Mouse (Mus musculus): ENCODE measurements at regions not wholly inside any gene's neighbourhood (a gene's known extent, or its start where the extent isn't known, plus 50 kb on each side); places are given as distances from the start of the nearest gene placed in this dataset.

DNA sequence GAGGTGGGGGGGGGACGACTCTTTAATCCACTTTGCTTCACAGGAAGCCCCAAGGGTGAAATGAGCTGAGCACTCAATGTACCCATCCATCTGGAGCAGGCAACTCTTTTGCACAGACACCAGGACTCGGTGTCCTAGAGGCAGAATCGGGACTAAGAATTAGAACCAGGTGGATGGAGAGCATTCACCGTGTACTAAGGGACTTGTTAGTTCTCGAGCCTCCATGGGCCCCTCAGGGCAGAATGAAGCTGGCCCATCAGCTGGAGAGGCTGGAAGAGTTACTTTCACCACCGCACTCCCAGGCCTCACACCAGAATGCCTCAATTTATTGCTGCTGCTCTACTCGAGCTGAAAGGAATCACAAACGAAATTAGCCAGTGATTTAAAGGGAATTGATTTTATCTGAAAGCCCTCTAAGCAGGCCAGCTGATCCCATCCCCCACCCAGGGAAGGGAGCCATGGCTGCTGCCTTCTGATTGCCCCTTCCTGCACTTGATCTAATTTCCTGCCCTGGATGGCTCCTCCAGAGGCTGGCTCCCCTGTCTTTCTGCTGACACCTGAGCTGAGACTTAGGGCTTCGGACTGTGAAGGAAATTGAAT is 66.2 kb upstream of the Otos start:
- Histone ChIP-seq H3K27ac (ENCODE audit: insufficient read depth, low read depth, low read length) (no peak overlapping the region), H3K27me3 (replicated peaks; ENCODE audit: control insufficient read depth, insufficient read depth, low read length) (no peaks in the 10 kb centered on the region), H3K36me3 (ENCODE audit: control insufficient read depth, insufficient read depth, low read length) (no peaks in the 10 kb centered on the region), H3K4me1 (ENCODE audit: control insufficient read depth, insufficient read depth, low read length) (no peaks in the 10 kb centered on the region), H3K4me3 (ENCODE audit: insufficient read depth, low read depth, low read length) (no peak overlapping the region)
- 44% methylated on average over 9 of the region's 9 CpGs for WGBS
- DNase-seq: no peak
- TF ChIP-seq CTCF (conservative IDR thresholded peaks at IDR 0.05; ENCODE audit: insufficient read depth, insufficient read length, low read depth, low read length) (no peak), POLR2A (IDR thresholded peaks at IDR 0.05; ENCODE audit: low read depth, low read length) (no peak)

DNA sequence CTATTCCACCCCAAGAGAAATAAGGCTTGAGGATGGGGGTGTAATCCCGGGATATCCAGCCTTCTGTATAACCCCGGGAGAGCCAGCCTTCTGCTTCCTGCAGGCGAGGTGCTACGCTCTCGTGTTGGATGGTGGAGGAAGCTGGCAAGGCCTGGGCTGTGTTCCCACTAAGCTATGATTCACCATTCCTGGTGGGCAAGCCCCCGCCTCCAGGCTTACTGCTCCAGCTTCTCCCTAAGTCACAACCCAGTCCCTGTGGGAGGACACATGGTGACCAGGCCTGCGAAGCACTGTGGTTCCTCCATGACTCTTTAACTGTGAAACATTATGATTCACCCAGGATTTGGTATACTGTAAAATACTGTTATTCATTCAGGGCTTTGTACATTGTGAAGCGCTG is 63.7 kb upstream of the Otos start:
- 85% methylated on average over 8 of the region's 8 CpGs for WGBS
- no peaks in the 10 kb centered on the region for H3K27me3 ChIP-seq (replicated peaks; ENCODE audit: control insufficient read depth, insufficient read depth, low read length)
- H3K4me1 ChIP-seq (ENCODE audit: control insufficient read depth, insufficient read depth, low read length): no peaks in the 10 kb centered on the region
- no peak for DNase-seq
- TF ChIP-seq POLR2A (IDR thresholded peaks at IDR 0.05; ENCODE audit: low read depth, low read length) (no peak), CTCF (conservative IDR thresholded peaks at IDR 0.05; ENCODE audit: insufficient read depth, insufficient read length, low read depth, low read length) (no peak)
- H3K27ac ChIP-seq (ENCODE audit: insufficient read depth, low read depth, low read length): no peak overlapping the region
- H3K36me3 ChIP-seq (ENCODE audit: control insufficient read depth, insufficient read depth, low read length): no peaks in the 10 kb centered on the region
- no peak overlapping the region for H3K4me3 ChIP-seq (ENCODE audit: insufficient read depth, low read depth, low read length)

DNA sequence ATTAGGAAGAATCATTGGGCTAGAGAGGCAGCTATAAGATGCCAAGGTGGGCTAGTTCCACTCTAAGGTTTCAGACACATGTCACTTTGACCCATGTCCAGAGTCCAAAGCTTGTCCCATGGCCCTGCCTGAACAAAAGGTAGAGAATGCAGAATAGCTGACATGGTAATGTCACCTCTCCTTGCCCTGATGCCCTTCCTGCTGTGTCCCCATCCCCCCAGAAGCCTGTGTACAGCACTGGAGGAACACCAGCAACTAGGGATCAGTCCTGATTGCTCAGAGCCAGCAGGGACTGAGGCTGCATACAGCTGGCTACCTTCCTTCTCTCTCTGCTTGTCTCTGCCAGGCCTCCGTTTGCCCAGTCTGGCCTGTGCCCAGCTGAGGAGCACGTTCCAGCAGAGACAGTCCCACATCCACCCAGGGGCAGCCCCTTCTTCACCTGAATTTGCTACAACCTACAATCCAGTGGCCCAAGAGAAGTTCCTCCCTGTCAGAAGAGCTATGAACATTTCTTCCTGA is 61.7 kb upstream of the Otos start:
- H3K27ac ChIP-seq (ENCODE audit: insufficient read depth, low read depth, low read length): no peak overlapping the region
- no peaks in the 10 kb centered on the region for H3K4me1 ChIP-seq (ENCODE audit: control insufficient read depth, insufficient read depth, low read length)
- TF ChIP-seq POLR2A (IDR thresholded peaks at IDR 0.05; ENCODE audit: low read depth, low read length): no peak
- TF ChIP-seq CTCF (conservative IDR thresholded peaks at IDR 0.05; ENCODE audit: insufficient read depth, insufficient read length, low read depth, low read length): no peak
- H3K27me3 ChIP-seq (replicated peaks; ENCODE audit: control insufficient read depth, insufficient read depth, low read length): no peaks in the 10 kb centered on the region
- 71% methylated on average over 2 of the region's 2 CpGs for WGBS
- H3K36me3 ChIP-seq (ENCODE audit: control insufficient read depth, insufficient read depth, low read length): no peaks in the 10 kb centered on the region
- no peak overlapping the region for H3K4me3 ChIP-seq (ENCODE audit: insufficient read depth, low read depth, low read length)
- DNase-seq: peak; percentile 30

DNA sequence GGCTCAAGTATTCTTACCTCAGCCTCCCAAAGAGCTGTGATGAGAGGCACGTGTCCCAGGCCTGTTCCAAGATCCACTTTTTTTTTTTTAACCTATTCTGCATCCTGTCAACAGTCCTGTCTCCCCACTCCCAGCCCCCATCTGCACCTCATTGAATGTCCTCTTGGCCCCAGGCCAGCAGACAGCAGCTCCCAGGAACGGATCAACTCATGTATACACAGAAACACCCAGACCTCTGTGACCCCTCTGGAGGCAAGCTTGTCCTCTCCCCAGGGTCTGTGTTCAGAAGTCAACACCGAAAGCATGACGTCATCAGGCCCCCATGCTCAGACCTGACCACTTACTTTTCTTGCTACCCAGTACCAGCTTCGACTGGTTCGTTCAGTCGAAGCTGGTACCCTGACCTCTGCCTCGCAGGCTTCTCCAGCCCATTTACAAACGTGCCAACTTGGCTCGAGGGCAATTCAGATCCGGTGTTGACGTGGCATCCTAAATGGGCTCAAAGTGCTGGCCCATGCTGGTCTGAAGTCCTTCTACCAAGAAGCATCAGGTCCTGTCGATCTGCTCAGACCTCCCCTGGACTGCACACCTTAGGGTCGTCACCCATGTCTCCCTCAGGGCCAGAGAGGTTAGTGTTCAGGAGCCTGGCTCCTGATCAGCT is 60.7 kb upstream of the Otos start:
- no peaks in the 10 kb centered on the region for H3K27me3 ChIP-seq (replicated peaks; ENCODE audit: control insufficient read depth, insufficient read depth, low read length)
- 40% methylated on average over 14 of the region's 14 CpGs for WGBS
- no peak overlapping the region for H3K4me3 ChIP-seq (ENCODE audit: insufficient read depth, low read depth, low read length)
- no peaks in the 10 kb centered on the region for H3K4me1 ChIP-seq (ENCODE audit: control insufficient read depth, insufficient read depth, low read length)
- TF ChIP-seq POLR2A (IDR thresholded peaks at IDR 0.05; ENCODE audit: low read depth, low read length) (no peak), CTCF (conservative IDR thresholded peaks at IDR 0.05; ENCODE audit: insufficient read depth, insufficient read length, low read depth, low read length) (no peak)
- no peaks in the 10 kb centered on the region for H3K36me3 ChIP-seq (ENCODE audit: control insufficient read depth, insufficient read depth, low read length)
- DNase-seq: peak; percentile 68
- no peak overlapping the region for H3K27ac ChIP-seq (ENCODE audit: insufficient read depth, low read depth, low read length)

DNA sequence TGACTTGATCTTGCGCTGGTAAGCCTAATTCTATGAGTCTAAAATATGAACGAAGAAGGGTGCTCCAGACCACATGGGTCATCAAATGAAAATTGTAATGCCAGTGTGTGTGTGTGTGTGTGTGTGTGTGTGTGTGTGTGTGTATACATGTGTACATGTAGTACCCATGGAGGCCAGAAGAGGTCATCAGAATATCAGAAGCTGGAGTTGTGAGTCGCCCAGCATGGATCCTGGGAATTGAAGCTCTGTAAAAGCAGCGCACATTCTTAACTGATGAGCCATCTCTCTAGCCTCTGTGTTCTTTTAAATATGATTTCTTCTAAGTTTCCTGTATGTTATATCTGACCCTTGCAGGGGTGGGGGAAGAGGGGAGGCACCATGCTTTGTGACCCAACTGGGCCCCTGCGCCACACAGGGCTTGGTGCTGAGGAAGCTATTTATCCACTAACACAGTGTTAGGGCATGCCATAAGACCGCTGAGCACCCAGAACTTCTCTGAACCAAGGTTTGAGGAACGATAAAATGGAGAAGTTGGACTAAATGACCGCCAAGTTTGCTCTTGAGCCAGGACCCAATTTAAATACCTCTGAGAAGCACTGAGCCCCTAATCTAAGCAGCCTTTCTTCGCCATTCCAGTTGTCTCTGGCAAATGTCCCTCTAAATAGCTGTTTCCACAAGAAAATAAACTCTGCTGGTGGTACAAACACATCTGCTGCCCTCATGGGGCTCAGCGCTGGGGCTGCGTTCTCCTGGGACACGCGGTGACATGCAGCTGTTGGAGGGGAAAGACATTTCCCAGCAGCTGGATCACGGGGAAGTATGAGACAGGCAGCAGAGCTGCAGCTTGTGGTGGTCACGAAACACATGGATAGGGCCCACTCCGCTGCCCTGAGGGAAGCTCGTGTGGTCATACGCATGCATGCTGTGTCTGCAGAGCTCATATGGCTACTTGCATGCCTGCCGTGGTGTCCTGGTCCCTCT is 59.6 kb upstream of the Otos start:
- TF ChIP-seq POLR2A (IDR thresholded peaks at IDR 0.05; ENCODE audit: low read depth, low read length) (no peak), CTCF (conservative IDR thresholded peaks at IDR 0.05; ENCODE audit: insufficient read depth, insufficient read length, low read depth, low read length) (no peak)
- Histone ChIP-seq H3K27ac (ENCODE audit: insufficient read depth, low read depth, low read length) (no peak overlapping the region), H3K4me1 (ENCODE audit: control insufficient read depth, insufficient read depth, low read length) (no peaks in the 10 kb centered on the region), H3K27me3 (replicated peaks; ENCODE audit: control insufficient read depth, insufficient read depth, low read length) (no peaks in the 10 kb centered on the region), H3K36me3 (ENCODE audit: control insufficient read depth, insufficient read depth, low read length) (no peaks in the 10 kb centered on the region), H3K4me3 (ENCODE audit: insufficient read depth, low read depth, low read length) (no peak overlapping the region)
- no peak for DNase-seq
- 89% methylated on average over 19 of the region's 19 CpGs for WGBS

DNA sequence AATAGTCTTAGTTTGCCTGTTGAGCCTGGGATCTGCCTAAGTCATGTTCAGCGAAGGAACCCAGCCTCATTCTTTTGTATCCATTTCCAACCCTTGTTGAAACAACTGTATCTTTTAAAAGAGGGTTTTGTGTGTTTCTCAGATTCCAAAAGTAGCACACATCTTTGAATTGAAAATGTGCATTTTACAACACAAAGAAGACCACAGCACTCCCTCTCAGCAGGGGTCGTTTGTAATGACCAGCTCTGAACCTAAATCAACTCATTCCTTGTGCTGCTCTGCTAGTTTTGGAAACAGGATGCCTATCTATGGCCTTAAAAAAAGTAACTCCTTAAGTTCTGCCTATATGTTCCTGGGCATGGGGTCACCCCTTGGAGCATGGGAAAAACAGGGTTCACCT is 58.8 kb upstream of the Otos start:
- Histone ChIP-seq H3K36me3 (ENCODE audit: control insufficient read depth, insufficient read depth, low read length) (no peaks in the 10 kb centered on the region), H3K27ac (ENCODE audit: insufficient read depth, low read depth, low read length) (no peak overlapping the region), H3K4me3 (ENCODE audit: insufficient read depth, low read depth, low read length) (no peak overlapping the region), H3K27me3 (replicated peaks; ENCODE audit: control insufficient read depth, insufficient read depth, low read length) (no peaks in the 10 kb centered on the region), H3K4me1 (ENCODE audit: control insufficient read depth, insufficient read depth, low read length) (no peaks in the 10 kb centered on the region)
- 57% methylated on average over 2 of the region's 2 CpGs for WGBS
- TF ChIP-seq POLR2A (IDR thresholded peaks at IDR 0.05; ENCODE audit: low read depth, low read length) (no peak), CTCF (conservative IDR thresholded peaks at IDR 0.05; ENCODE audit: insufficient read depth, insufficient read length, low read depth, low read length) (no peak)
- DNase-seq: no peak
